Mouse (Mus musculus): ENCODE measurements around the gene Sh2d1b1.

GRCm38 (mm10) chr1:170270281-170270680 is 6.8 kb upstream of the Sh2d1b1 start:
- no peak for TF ChIP-seq POLR2AphosphoS2 (IDR thresholded peaks at IDR 0.05; ENCODE audit: insufficient read length, low read depth)
- TF ChIP-seq TCF3 (IDR thresholded peaks at IDR 0.05; ENCODE audit: insufficient read length, low read depth), result no peak
- no peak for TF ChIP-seq POLR2A (IDR thresholded peaks at IDR 0.05; ENCODE audit: insufficient read length, low read depth)
- TF ChIP-seq E2F4 (IDR thresholded peaks at IDR 0.05; ENCODE audit: insufficient read depth), result no peak
- TF ChIP-seq MYOG (IDR thresholded peaks at IDR 0.05; ENCODE audit: control insufficient read depth in 1 of 3, insufficient read depth in 1 of 3, insufficient read length in 2 of 3, low read depth in 2 of 3), result no peak
- no peak for TF ChIP-seq MAX (IDR thresholded peaks at IDR 0.05; ENCODE audit: low read depth)
- no peak for TF ChIP-seq TCF12 (IDR thresholded peaks at IDR 0.05; ENCODE audit: insufficient read depth, poor library complexity, severe bottlenecking)
